Mouse (Mus musculus) hindbrain, postnatal 0 days (tissue): Measurements from ENCODE around the gene Rnf144b. TPM values are rescaled to one million over a fixed set of nuclear protein-coding genes. Genes with fewer than 3 reads are reported as not detected.

Experiments used
- ATAC-seq: fragments of 200-750 bp; cut with Nextera tagmentation; 2 replicates; pipeline ENCODE4 v1.8.0; 2017; ENCODE audit warnings: mild to moderate bottlenecking, moderate TSS enrichment, moderate library complexity
- DNase-seq: peaks from one replicate; pipeline ENCODE4 v3.0.0-alpha.2; 2015; ENCODE audit warnings: low spot score
- H3K27ac ChIP-seq: fragments of 300-500 bp; sonication (generic); 2 replicates; pipeline ENCODE4 v1.5.1; 2014; ENCODE audit warnings: mild to moderate bottlenecking
- H3K27me3 ChIP-seq: fragments of 300-500 bp; sonication (generic); 2 replicates; pipeline ENCODE4 v1.6.1; 2014; ENCODE audit warnings: low read length, mixed read lengths; ENCODE audit not compliant: insufficient read depth
- H3K36me3 ChIP-seq: fragments of 300-500 bp; sonication (generic); 2 replicates; pipeline ENCODE4 v1.6.1; 2014; ENCODE audit warnings: low read length, mixed read lengths; ENCODE audit not compliant: insufficient read depth
- H3K4me1 ChIP-seq: fragments of 300-500 bp; sonication (generic); 2 replicates; pipeline ENCODE4 v1.6.1; 2014; ENCODE audit warnings: antibody characterized with exemption, low read length, mixed read lengths; ENCODE audit not compliant: insufficient read depth
- H3K4me2 ChIP-seq: fragments of 300-500 bp; sonication (generic); 2 replicates; pipeline ENCODE4 v1.6.1; 2014; ENCODE audit warnings: low read depth, mild to moderate bottlenecking, low read length, moderate library complexity, mixed read lengths
- H3K4me3 ChIP-seq: fragments of 300-500 bp; sonication (generic); 2 replicates; pipeline ENCODE4 v1.5.1; 2014; ENCODE audit warnings: low read length
- H3K9ac ChIP-seq: fragments of 300-500 bp; sonication (generic); replicated peaks from 2 replicates; pipeline ENCODE4 v1.6.1; 2014; ENCODE audit warnings: mild to moderate bottlenecking, low read length, moderate library complexity, mixed read lengths
- H3K9me3 ChIP-seq: fragments of 300-500 bp; sonication (generic); 2 replicates; pipeline ENCODE4 v1.6.1; 2016; ENCODE audit warnings: low read length, mixed read lengths
- CTCF ChIP-seq: IDR thresholded peaks from 2 replicates; pipeline ENCODE4 v1.5.1; 2016; ENCODE audit warnings: antibody characterized with exemption, control low read depth, low read depth
- WGBS: fragments of 180-500 bp; shearing (Covaris S2); extraction: QIAGEN DNeasy Blood & Tissue Kit; methylation state at CpG from one replicate; pipeline ENCODE4 v1.1.7; 2014; 5-methylcytosine and 5-hydroxymethylcytosine counted together
- polyA plus RNA-seq: library from polyadenylated mRNA; unstranded; fragments of >200 nt; fragmentation: Nextera tagmentation; extraction: Ambion mirVana; gene quantifications from 2 replicates; pipeline ENCODE4 v1.2.1, GENCODE M21; 2015
- total RNA-seq: library from RNA; depleted of rRNA; stranded (reverse); fragments of >200 nt; gene quantifications from 2 replicates; pipeline ENCODE4 v1.2.3, GENCODE M21; 2014

The Rnf144b gene
- total and polyA plus RNA-seq, 2 experiments from 2014 or later = 1.7 to 2.7 TPM

DNA sequence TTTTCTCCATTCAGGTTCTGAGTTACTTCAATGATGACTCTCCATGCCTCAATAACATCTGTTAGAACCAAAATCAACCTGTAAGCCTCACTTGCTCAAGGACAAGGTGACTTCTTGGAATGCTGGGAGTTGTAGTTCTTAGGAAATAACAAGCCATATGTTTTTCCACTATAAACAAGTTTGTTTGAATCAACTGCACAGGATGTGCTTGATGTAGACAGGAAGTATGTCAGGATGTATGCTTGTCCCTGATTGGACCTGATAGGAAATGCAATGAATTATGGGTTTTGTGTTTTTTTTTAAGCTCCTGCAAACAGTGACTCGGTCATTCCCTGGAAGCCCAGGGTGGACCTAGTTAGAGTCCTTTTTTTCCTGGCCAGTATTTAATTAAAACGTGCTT is 139.5 kb downstream of the Rnf144b start:
- Histone ChIP-seq H3K4me3 (no peak overlapping the region), H3K4me1 (no peaks in the 10 kb centered on the region), H3K27me3 (no peaks in the 10 kb centered on the region), H3K9ac (no peak overlapping the region), H3K27ac (no peak overlapping the region), H3K4me2 (no peak overlapping the region), H3K9me3 (no peaks in the 10 kb centered on the region), H3K36me3 (no peaks in the 10 kb centered on the region)
- WGBS = 68% methylated on average over 2 of the region's 2 CpGs
- DNase-seq (peak; percentile 62), ATAC-seq (peak; percentile 68)
- no peak for TF ChIP-seq CTCF

GRCm38 (mm10) chr13:47264382-47264781 is 141.9 kb downstream of the Rnf144b start:
- Histone ChIP-seq H3K27me3 (no peaks in the 10 kb centered on the region), H3K9ac (no peak overlapping the region), H3K27ac (no peak overlapping the region), H3K4me1 (no peaks in the 10 kb centered on the region), H3K9me3 (no peaks in the 10 kb centered on the region), H3K4me2 (no peak overlapping the region), H3K36me3 (no peaks in the 10 kb centered on the region), H3K4me3 (no peak overlapping the region)
- WGBS = 71% methylated on average over 8 of the region's 8 CpGs
- TF ChIP-seq CTCF = no peak
- peak; percentile 55; the same call in 1 of the 2 replicates for ATAC-seq
- peak; percentile 38 for DNase-seq

DNA sequence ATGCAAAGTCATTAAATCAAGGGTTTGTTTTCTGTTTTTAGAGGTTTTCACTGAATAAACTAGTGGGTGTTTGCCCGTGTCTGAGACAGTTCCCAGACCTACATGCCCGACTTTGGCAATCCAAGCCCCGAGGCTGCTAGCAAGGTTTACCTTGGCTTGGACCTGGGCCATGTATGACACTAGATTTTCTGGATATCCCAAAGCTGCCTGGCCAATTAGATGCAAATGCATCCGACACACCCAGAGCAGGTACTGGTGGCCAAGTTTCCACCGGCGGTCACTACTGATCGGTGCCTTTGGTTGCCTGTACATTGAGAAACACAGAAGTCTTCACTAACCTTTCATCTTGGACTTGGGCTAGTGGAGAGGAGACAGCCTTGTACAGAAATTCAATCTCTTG is 144.0 kb downstream of the Rnf144b start:
- no peak overlapping the region for H3K4me2 ChIP-seq
- ATAC-seq (no peak), DNase-seq (no peak)
- H3K4me3 ChIP-seq = no peak overlapping the region
- no peak overlapping the region for H3K27ac ChIP-seq
- no peak overlapping the region for H3K9ac ChIP-seq
- H3K4me1 ChIP-seq = no peaks in the 10 kb centered on the region
- no peaks in the 10 kb centered on the region for H3K9me3 ChIP-seq
- 88% methylated on average over 7 of the region's 7 CpGs for WGBS
- H3K36me3 ChIP-seq = no peaks in the 10 kb centered on the region
- no peak for TF ChIP-seq CTCF
- no peaks in the 10 kb centered on the region for H3K27me3 ChIP-seq

DNA sequence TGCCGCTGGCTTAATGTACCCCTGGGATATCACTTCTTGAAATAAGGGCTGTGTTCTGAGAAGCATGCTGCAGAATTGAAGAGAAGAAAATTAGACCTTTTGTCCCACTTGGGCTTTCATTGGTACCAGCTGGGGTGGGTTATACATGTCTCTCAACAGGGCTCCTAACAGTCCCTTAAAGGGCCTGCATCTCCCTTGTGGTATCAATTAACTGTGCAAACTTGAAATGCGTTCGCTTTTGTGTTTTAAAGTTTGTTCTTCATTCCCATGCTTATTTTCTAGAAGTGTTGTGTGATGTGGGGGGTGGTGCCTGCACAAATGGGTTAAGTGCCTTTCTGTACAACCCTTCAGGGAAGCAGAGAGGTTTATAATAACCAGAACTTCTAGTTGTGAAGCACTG is 145.8 kb downstream of the Rnf144b start:
- ATAC-seq (no peak), DNase-seq (no peak)
- Histone ChIP-seq H3K4me3 (no peak overlapping the region), H3K4me1 (peaks cover 3% of the 10 kb centered on the region; the same call in 1 of the 2 replicates), H3K36me3 (no peaks in the 10 kb centered on the region), H3K27me3 (no peaks in the 10 kb centered on the region), H3K9me3 (no peaks in the 10 kb centered on the region), H3K4me2 (no peak overlapping the region), H3K9ac (no peak overlapping the region), H3K27ac (no peak overlapping the region)
- no peak for TF ChIP-seq CTCF
- WGBS = 74% methylated on average over 3 of the region's 3 CpGs

DNA sequence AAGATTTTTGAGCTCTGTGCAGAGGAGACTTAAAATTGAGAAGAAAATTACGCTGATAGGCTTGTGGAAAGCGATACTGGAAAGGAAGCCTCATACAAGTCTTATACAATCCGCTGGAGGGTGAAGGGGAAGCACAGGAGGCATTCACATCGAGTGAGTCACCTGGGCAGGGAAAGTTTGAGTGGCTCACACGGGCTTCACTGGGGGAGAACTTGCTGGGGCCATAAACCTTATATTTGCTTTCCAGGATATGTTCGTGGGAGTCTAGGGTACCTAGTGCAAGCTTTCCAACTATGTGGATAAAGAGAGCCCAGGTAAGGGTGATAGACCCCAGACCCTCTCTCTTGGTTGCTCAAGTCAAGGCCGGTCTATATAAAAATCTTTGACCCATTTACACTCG is 150.5 kb downstream of the Rnf144b start:
- H3K4me3 ChIP-seq = no peak overlapping the region
- no peak for TF ChIP-seq CTCF
- H3K4me1 ChIP-seq = peaks cover 9% of the 10 kb centered on the region; the same call in 1 of the 2 replicates
- H3K27ac ChIP-seq = no peak overlapping the region
- 17% methylated on average over 8 of the region's 8 CpGs for WGBS
- H3K27me3 ChIP-seq = no peaks in the 10 kb centered on the region
- no peak for ATAC-seq
- H3K9ac ChIP-seq = no peak overlapping the region
- DNase-seq = no peak
- no peaks in the 10 kb centered on the region for H3K9me3 ChIP-seq
- H3K36me3 ChIP-seq = no peaks in the 10 kb centered on the region
- peak overlapping the region; percentile 35; the same call in 1 of the 2 replicates for H3K4me2 ChIP-seq

GRCm38 (mm10) chr13:47273487-47273886 is 151.0 kb downstream of the Rnf144b start:
- no peak for TF ChIP-seq CTCF
- no peaks in the 10 kb centered on the region for H3K27me3 ChIP-seq
- 7% methylated on average over 11 of the region's 11 CpGs for WGBS
- 0 out of 2 replicates have a peak, but pooled peaks have one; percentile 40 for ATAC-seq
- H3K27ac ChIP-seq = no peak overlapping the region
- H3K9ac ChIP-seq = no peak overlapping the region
- H3K36me3 ChIP-seq = no peaks in the 10 kb centered on the region
- 0 out of 2 replicates have a peak overlapping the region, but pooled peaks have one; percentile 3 for H3K4me3 ChIP-seq
- peak; percentile 30 for DNase-seq
- no peaks in the 10 kb centered on the region for H3K9me3 ChIP-seq
- H3K4me1 ChIP-seq = peaks cover 9% of the 10 kb centered on the region; the same call in 1 of the 2 replicates
- peak overlapping the region; percentile 35 for H3K4me2 ChIP-seq

DNA sequence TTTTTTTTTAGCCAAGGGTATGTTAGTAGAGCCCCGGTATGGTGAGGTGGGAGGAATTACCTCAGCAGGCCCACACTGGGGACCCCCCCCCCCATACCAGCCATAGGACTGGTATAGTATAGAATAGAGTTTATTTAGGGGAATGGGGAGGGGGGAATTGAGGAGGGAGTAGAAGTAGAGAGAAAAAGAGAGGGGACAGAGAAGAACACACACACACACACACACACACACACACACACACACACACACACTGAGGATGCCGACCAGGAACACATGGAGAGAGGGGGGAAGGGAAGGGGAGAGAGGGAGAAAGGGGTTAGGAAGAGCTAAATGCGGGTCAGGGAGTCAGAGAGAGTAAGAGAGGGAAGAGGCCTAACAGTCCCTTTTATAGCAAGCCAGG is 151.7 kb downstream of the Rnf144b start:
- Histone ChIP-seq H3K9ac (no peak overlapping the region), H3K27ac (no peak overlapping the region), H3K36me3 (no peaks in the 10 kb centered on the region), H3K4me1 (peaks cover 9% of the 10 kb centered on the region; the same call in 1 of the 2 replicates), H3K4me2 (no peak overlapping the region), H3K27me3 (no peaks in the 10 kb centered on the region), H3K4me3 (no peak overlapping the region), H3K9me3 (no peaks in the 10 kb centered on the region)
- TF ChIP-seq CTCF = no peak
- DNase-seq = no peak
- 19% methylated on average over 3 of the region's 3 CpGs for WGBS
- no peak for ATAC-seq
